Mouse (Mus musculus): ENCODE results near the gene Ubtd2.

DNA sequence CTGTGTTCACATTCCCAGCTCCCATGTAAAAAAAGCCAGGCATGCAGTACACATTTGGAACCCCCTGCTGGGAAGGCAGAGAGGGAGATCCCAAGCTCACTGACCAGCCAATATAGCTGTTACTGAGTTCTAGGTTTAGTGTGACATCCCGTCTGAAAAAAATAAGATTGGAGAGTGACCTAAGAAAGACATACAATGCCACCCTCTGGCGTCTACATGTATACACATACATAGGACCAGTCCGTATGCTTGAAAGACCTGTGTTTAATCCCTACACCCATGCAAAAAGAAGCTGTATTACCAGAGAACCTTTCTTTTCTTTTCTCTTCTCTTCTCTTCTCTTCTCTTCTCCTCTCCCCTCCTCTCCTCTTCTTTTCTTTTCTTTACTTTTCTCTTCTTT is 30.1 kb downstream of the Ubtd2 start:
- no peak for TF ChIP-seq CTCF (IDR thresholded peaks at IDR 0.05; ENCODE audit: extremely low read depth, insufficient read length, insufficient replicate concordance, low read depth, low read length)
- TF ChIP-seq POLR2A (IDR thresholded peaks at IDR 0.05; ENCODE audit: low read depth, low read length) = no peak

Measured in small intestine, adult 2 months (tissue).